Mouse (Mus musculus) layer of hippocampus, adult 6 months (tissue): ENCODE measurements around the gene Gm21994. TPM values are rescaled to one million over a fixed set of nuclear protein-coding genes. Genes with fewer than 3 reads are reported as not detected.

ENCODE experiments used
- long read RNA-seq, 2 experiments: library from polyadenylated mRNA; unstranded; transcript quantifications; one replicate each; pipeline ENCODE4 v2.0.0; 2019 to 2020
- polyA plus RNA-seq: library from polyadenylated mRNA; unstranded; fragments of <200 nt; fragmentation: Nextera tagmentation; gene quantifications from 2 replicates; pipeline ENCODE4 v1.2.3, GENCODE M21; 2021

Gm21994 gene
- polyA plus RNA-seq, result 0.67 and 1.2 TPM in 2 replicates
- long read RNA-seq, experiment 1, result 0 reads
- long read RNA-seq, experiment 2, result 0 reads

DNA sequence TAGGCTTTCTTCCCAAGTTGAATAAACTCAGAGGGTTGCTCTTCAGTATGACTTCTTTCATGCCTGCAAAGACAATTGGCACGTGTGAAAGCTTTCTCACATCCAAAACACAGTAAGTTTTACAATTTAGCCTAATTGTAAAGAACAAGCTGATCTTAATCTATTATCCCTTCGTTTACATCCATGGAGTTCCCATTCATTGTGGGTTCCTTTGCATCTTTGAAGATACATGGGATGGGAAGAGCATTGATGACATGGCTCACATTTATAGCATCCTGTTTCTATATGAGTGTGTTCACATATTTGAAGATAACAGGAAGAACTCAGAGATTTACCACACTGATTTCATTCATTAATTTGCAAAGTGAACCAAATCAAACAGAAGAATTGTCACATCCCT lies at the start of gene Gm21994:
Gene Gm21994, minus strand, starts transcription at position 101 of the 400 bp plus-strand sequence.

DNA sequence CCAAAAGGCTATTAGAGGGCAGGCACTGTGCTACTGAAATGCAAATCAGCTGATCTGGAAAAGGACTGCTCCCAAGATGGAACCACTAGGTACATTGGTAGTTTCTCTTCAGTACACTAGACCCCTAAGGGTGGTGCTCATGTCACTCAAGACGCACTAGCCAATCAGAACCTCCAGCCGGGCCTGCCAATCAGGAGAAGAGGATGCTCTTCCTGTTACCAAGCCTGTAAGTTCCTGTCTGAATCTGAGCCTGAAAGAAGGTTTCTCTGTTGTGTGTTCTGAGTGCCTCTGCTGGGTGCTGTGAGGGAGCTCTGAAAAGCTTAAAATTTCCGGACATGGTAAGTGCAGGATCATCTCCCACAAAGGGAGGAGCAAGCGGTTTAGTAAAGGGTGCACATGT lies 1.9 kb upstream of the Gm21994 start, which contains the start of gene Gm14124:
Gene Gm14124, plus strand, starts transcription at position 227 of the 400 bp plus-strand sequence.

DNA sequence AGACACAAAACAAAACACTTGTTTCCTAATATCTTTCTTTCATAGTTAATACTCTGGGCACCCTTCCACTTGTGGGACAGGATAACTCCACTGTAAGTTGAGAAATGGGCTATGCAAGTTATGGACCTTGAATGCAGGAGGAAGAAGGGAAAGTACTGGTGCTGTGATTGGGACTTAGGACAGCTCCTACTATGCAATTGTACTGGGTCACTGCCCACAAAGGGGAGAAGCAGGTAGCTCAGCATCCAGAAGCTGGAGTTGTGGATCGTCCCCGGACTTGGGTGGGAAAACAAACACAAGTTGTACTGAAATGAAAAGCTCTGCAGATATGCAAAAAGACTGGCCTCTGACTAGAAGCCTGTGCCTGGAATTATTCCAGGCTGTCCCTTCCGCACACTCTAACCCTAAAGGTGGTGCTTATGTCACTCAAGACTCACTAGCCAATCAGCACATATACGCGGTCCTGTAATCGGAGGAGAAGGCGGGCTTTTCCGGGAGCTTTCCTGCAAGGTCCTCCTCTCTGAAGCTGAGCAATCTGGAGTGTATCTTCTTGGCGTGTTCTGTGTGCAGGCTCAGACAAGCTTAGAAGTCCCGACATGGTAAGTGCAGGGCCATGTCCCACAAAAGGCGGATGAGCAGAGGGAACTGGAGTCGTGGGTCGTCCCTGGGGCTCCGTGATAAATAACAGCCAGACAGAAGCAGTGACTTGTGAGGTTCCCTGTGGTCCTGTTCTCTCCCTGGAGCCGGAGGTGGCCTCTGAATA lies 37.6 kb downstream of the Gm21994 start, which contains the start of gene Zfp937:
Gene Zfp937, plus strand, starts transcription at position 474 of the 763 bp plus-strand sequence.

Other genes starting within 250 kb of the Gm21994 start
- 9.2 and 9.5 TPM in 2 replicates for gene Zfp120, start 118.9 kb downstream of the Gm21994 start, polyA plus RNA-seq
- gene Gm10770, start 75.9 kb downstream of the Gm21994 start, polyA plus RNA-seq, result not detected in 2 replicates
- gene Gm14139, start 73.8 kb downstream of the Gm21994 start, polyA plus RNA-seq, result not detected in 2 replicates
- gene Zfp937, start 37.5 kb downstream of the Gm21994 start, polyA plus RNA-seq, result 4.0 and 4.6 TPM in 2 replicates
- not detected in 2 replicates for gene Gm14124, start 1.9 kb upstream of the Gm21994 start, polyA plus RNA-seq
- gene Gm10130, start 68.1 kb upstream of the Gm21994 start, polyA plus RNA-seq, result 0.98 TPM in 1 of 2 replicates, not detected in the other
- gene 3300002I08Rik, start 107.2 kb upstream of the Gm21994 start, polyA plus RNA-seq, result 6.0 TPM in 2 replicates
- 3.6 and 3.9 TPM in 2 replicates for gene Zfp442, start 195.9 kb upstream of the Gm21994 start, polyA plus RNA-seq
- gene Zfp345, start 229.5 kb upstream of the Gm21994 start, polyA plus RNA-seq, result not detected in 2 replicates